Mouse (Mus musculus): ENCODE measurements around the gene Itga3.

The Itga3 gene

GRCm38 (mm10) chr11:95076536-95077111 is at the start of gene Itga3:
Gene Itga3, minus strand, starts transcription at chr11:95076801.
- peak in 1 of 2 experiments; percentile 28 for DNase-seq (ENCODE audit: low spot score in 2 of 2)

GRCm38 (mm10) chr11:95125366-95125948 is 48.9 kb upstream of the Itga3 start:
- no peak for DNase-seq (ENCODE audit: low spot score in 2 of 2)

GRCm38 (mm10) chr11:95122100-95122489 is 45.5 kb upstream of the Itga3 start:
- DNase-seq (ENCODE audit: low spot score in 2 of 2): no peak

- DNase-seq (ENCODE audit: low spot score in 2 of 2): no peak
Observed at GRCm38 (mm10) chr11:95121161-95122099, 44.8 kb upstream of the Itga3 start.

DNA sequence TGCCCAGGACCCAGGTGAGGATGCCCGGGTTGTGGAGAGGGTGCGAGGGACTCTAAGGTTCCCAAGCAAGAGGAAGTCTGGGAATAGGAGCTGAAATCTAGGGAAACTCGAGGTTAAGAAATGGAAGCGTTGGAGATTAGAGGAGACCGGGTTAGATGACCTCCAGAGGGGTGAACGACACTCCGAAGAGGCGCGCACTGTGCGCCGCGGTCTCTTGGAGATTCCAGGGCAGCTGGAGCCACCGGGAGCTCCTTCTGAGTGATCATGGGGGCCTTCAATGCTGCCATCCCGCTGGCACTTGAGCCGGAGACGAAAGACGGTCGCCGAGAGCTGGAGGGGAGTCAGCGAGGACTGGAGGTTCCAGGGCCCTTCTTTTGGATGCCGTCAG is 44.0 kb upstream of the Itga3 start:
- DNase-seq (ENCODE audit: low spot score in 2 of 2): no peak

- DNase-seq (ENCODE audit: low spot score in 2 of 2): no peak
Observed at GRCm38 (mm10) chr11:95119990-95120632, 43.5 kb upstream of the Itga3 start, which contains the start of gene Dlx3. Gene Dlx3, plus strand, starts transcription at chr11:95120119.

GRCm38 (mm10) chr11:95118505-95118904 is 41.9 kb upstream of the Itga3 start:
- peak; percentile 37 to 76 for DNase-seq (ENCODE audit: low spot score in 2 of 2)

- peak; percentile 33 to 55 for DNase-seq (ENCODE audit: low spot score in 2 of 2)
Observed at GRCm38 (mm10) chr11:95117030-95117429, 40.4 kb upstream of the Itga3 start.

DNA sequence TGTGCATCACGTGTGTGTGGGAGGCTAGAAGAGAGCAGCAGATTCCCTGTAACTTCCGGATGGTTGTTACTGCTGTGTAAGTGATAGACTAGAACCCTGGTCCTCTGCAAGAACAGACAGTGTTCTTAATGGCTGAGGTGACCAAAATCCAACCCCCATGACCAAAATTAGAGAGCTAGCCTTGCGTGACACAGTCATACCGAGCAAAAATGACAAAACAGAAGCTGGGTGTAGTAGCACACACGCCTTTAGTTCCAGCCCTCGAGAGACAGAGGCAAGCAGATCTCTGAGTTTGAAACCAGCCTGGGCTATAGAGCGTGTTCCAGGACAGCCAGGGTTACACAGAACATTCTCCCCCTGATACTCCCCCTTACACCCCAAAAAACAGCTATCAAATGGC is 33.5 kb upstream of the Itga3 start:
- no peak for DNase-seq (ENCODE audit: low spot score in 2 of 2)

DNA sequence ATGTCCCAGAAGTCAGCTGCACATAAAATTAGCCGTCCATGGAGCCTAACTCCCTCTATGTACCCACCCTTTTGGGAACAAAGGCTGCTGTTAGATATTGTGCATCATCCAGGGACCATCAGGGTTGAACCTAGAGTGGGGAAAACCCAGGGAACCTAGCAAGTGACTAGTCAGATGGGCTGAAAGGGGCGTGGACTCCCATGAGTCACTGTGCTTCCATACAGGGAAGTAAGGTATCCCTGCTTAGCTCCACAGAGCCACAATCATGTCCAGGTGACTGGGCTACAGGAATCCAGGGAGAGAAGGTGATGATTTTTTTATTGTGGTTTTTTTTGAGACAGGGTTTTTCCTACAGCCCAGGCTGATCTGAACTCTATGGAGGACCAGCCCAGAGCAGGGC is 32.4 kb upstream of the Itga3 start:
- DNase-seq (ENCODE audit: low spot score in 2 of 2): no peak

DNA sequence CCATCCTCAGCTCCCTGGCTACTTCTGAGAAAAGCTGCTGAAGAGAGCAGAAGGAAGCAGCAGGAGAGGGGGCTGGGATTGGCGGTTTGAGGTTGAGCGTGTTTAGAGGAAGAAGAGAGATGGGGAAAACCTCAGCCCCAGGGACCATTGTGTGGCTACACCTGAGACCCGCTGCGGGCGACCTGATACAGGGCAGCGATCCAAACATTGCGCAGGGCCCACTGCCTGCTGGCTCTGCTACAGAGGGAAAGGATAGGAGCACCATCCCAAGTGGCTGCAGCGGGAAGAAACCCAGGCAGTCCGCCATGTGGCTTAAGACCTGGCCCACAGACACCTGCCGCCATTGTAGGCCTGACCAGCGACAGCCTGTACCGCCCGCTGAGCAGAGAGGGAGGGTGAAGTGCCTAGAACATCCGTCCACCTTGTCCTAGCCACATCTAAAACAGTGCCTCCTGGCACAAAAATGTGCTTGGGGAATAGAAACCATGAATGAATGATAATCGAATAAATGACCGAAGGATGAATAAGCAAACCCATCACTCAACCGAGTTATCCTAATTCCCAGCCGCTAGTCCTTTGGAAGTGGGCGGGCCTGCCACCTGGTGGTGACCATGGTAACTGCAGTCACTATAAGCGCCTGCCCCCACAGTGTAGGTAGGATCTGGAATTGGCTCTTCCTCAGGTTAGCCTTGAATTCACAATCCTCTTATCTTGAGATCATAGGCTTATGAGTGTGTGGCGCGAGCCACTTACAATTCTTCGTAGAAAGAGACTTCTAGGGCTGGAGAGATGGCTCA is 30.0 kb upstream of the Itga3 start:
- peak; percentile 44 to 77 for DNase-seq (ENCODE audit: low spot score in 2 of 2)

- DNase-seq (ENCODE audit: low spot score in 2 of 2): no peak
Observed at GRCm38 (mm10) chr11:95105274-95105874, 28.8 kb upstream of the Itga3 start.

DNA sequence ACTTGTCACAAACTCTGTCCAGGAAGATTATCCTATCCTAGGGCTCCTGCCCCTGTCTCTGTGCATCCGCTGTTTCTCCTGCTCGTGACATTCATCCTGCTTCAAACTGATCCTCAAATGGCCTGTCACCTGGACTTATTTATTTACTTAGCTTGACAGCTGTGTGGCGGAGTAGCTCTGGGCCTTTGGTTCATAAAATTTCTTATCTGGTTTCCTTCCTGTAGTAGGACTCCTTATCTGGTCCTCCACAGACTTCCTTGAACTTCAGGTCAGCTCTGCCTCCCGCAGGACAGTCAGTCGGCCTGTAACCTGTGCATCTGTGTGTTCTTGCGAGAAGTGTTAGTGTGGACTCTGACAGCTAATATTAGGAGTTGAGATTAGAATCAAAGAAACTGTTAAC is 27.7 kb upstream of the Itga3 start:
- DNase-seq (ENCODE audit: low spot score in 2 of 2): no peak

GRCm38 (mm10) chr11:95102161-95102904 is 25.7 kb upstream of the Itga3 start:
- DNase-seq (ENCODE audit: low spot score in 2 of 2): no peak

GRCm38 (mm10) chr11:95101071-95101788 is 24.6 kb upstream of the Itga3 start:
- no peak for DNase-seq (ENCODE audit: low spot score in 2 of 2)

- no peak for DNase-seq (ENCODE audit: low spot score in 2 of 2)
Observed at GRCm38 (mm10) chr11:95100393-95100792, 23.8 kb upstream of the Itga3 start.

DNA sequence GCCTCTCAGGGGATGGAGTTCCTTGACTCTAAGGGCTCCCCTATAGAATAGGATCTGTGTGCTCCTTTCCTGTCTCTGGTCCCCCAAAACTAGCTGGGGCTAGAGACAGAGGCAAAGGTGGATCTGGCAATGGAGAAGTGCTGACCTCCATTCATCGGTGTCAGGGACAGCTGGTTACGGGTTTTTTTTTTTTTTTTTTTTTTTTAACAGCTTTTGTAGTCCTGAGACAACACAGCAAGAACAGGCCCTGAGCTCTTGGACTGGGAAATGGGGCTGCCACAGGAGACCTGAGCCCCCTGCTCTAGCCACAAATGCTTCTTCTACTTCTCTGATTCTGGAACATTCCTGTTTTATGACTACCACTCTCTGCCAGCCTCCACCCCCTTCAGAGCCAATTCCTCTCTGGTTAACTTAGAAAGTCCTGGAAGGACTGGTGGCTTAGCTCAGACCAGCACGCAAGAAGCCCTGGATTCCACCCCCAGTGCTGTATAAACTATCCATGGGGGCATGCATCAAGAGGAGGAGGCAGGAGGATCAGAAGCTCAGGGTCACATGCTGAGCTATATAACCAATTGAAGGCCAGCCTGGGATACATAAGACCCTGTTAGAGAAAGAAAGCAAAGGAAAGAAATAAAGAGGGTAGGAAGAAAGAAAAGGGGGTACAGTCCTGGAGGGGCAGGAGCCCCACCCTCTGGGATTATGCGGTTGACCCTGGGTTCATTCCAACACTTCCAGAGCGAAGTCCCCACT is 21.9 kb upstream of the Itga3 start:
- DNase-seq (ENCODE audit: low spot score in 2 of 2): no peak

- DNase-seq (ENCODE audit: low spot score in 2 of 2): no peak
Observed at GRCm38 (mm10) chr11:95097889-95098288, 21.3 kb upstream of the Itga3 start.

All from frontal cortex, postnatal 14 days (tissue).